Mouse (Mus musculus) heart, embryonic 12.5 days (tissue): ENCODE measurements around the gene Epb41. TPM values are rescaled to one million over a fixed set of nuclear protein-coding genes. Genes with fewer than 3 reads are reported as not detected.
A peak's percentile ranks its signal among the peaks of the same experiment; 100 is the strongest.

Experiments used
- ATAC-seq: fragments of 200-750 bp; cut with Nextera tagmentation; 2 replicates; pipeline ENCODE4 v1.8.0; 2017; ENCODE audit warnings: moderate TSS enrichment, moderate library complexity; ENCODE audit not compliant: insufficient number of reproducible peaks, low FRiP score
- H3K27ac ChIP-seq: fragments of 300-500 bp; sonication (generic); 2 replicates; pipeline ENCODE4 v1.5.1; 2016; ENCODE audit warnings: mild to moderate bottlenecking, moderate library complexity; ENCODE audit not compliant: poor library complexity, severe bottlenecking
- H3K27me3 ChIP-seq: fragments of 300-500 bp; sonication (generic); replicated peaks from 2 replicates; pipeline ENCODE4 v1.6.1; 2016; ENCODE audit warnings: mild to moderate bottlenecking, moderate library complexity
- H3K36me3 ChIP-seq: fragments of 300-500 bp; sonication (generic); 2 replicates; pipeline ENCODE4 v1.6.1; 2016; ENCODE audit warnings: mild to moderate bottlenecking, moderate library complexity
- H3K4me1 ChIP-seq: fragments of 300-500 bp; sonication (generic); replicated peaks from 2 replicates; pipeline ENCODE4 v1.6.1; 2016; ENCODE audit warnings: mild to moderate bottlenecking
- H3K4me2 ChIP-seq: fragments of 300-500 bp; sonication (generic); 2 replicates; pipeline ENCODE4 v1.6.1; 2016; ENCODE audit warnings: mild to moderate bottlenecking, moderate library complexity
- H3K4me3 ChIP-seq: fragments of 300-500 bp; sonication (generic); 2 replicates; pipeline ENCODE4 v1.5.1; 2016; ENCODE audit warnings: mild to moderate bottlenecking
- H3K9ac ChIP-seq: fragments of 300-500 bp; sonication (generic); 2 replicates; pipeline ENCODE4 v1.6.1; 2016; ENCODE audit warnings: mild to moderate bottlenecking, moderate library complexity
- H3K9me3 ChIP-seq: fragments of 300-500 bp; sonication (generic); replicated peaks from 2 replicates; pipeline ENCODE4 v1.6.1; 2016; ENCODE audit warnings: mild to moderate bottlenecking, moderate library complexity
- WGBS: fragments of 180-500 bp; shearing (Covaris S2); methylation state at CpG from one replicate; pipeline ENCODE4 v1.1.7; 2016; 5-methylcytosine and 5-hydroxymethylcytosine counted together
- polyA plus RNA-seq: library from polyadenylated mRNA; unstranded; fragments of >200 nt; fragmentation: Nextera tagmentation; extraction: Ambion mirVana; gene quantifications from 2 replicates; pipeline ENCODE4 v1.2.1, GENCODE M21; 2016

Epb41 gene
- polyA plus RNA-seq, 1 experiment from 2014 or later, result 97.6 TPM

- ATAC-seq, result no peak
- peaks cover 26% of the 10 kb centered on the region for H3K4me1 ChIP-seq
- H3K36me3 ChIP-seq, result peaks cover 6% of the 10 kb centered on the region
- no peaks in the 10 kb centered on the region for H3K27me3 ChIP-seq
- H3K9me3 ChIP-seq, result peaks cover 8% of the 10 kb centered on the region; the same call in 1 of the 2 replicates
- H3K27ac ChIP-seq, result no peak overlapping the region
- no peak overlapping the region for H3K4me2 ChIP-seq
- no peak overlapping the region for H3K9ac ChIP-seq
- WGBS, result 77% methylated on average over 6 of the region's 6 CpGs
- H3K4me3 ChIP-seq, result no peak overlapping the region
Measured at GRCm38 (mm10) chr4:132027167-132027566, 48.0 kb downstream of the Epb41 start.

- WGBS, result 55% methylated on average over 5 of the region's 5 CpGs
- Histone ChIP-seq H3K27me3 (no peaks in the 10 kb centered on the region), H3K4me1 (peaks cover 19% of the 10 kb centered on the region), H3K9me3 (peaks cover 11% of the 10 kb centered on the region; the same call in 1 of the 2 replicates), H3K4me2 (0 out of 2 replicates have a peak overlapping the region, but pooled peaks have one; percentile 7), H3K4me3 (no peak overlapping the region), H3K36me3 (peaks cover 10% of the 10 kb centered on the region), H3K9ac (no peak overlapping the region), H3K27ac (no peak overlapping the region)
- ATAC-seq, result peak; percentile 75; the same call in 1 of the 2 replicates
Measured at GRCm38 (mm10) chr4:132025738-132026527, 49.2 kb downstream of the Epb41 start.

GRCm38 (mm10) chr4:132025264-132025663, 49.9 kb downstream of the Epb41 start:
- no peaks in the 10 kb centered on the region for H3K27me3 ChIP-seq
- H3K4me3 ChIP-seq, result no peak overlapping the region
- peaks cover 20% of the 10 kb centered on the region for H3K4me1 ChIP-seq
- peaks cover 11% of the 10 kb centered on the region; the same call in 1 of the 2 replicates for H3K9me3 ChIP-seq
- H3K36me3 ChIP-seq, result peaks cover 10% of the 10 kb centered on the region
- no peak overlapping the region for H3K27ac ChIP-seq
- H3K9ac ChIP-seq, result no peak overlapping the region
- no peak for ATAC-seq
- WGBS, result 87% methylated on average over 2 of the region's 2 CpGs
- no peak overlapping the region for H3K4me2 ChIP-seq

DNA sequence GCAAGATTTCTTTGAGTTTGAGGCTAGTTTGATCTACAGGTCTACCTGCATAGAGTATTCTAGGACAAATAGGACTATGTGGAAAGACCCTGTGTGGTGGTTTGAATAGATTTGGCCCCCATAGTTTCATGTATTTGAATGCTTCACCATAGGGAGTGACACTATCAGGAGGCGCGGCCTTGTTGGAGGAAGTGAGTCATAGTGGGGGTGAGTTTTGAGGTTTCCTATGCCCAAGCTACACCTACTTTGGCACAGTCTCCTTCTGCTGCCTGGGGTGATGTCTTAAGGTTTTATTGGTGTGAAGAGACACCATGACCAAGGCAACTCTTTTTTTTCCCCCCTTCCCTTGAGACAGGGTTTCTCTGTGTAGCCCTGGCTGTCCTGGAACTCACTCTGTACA, 51.3 kb downstream of the Epb41 start:
- Histone ChIP-seq H3K9ac (no peak overlapping the region), H3K4me2 (no peak overlapping the region)
- no peak for ATAC-seq

DNA sequence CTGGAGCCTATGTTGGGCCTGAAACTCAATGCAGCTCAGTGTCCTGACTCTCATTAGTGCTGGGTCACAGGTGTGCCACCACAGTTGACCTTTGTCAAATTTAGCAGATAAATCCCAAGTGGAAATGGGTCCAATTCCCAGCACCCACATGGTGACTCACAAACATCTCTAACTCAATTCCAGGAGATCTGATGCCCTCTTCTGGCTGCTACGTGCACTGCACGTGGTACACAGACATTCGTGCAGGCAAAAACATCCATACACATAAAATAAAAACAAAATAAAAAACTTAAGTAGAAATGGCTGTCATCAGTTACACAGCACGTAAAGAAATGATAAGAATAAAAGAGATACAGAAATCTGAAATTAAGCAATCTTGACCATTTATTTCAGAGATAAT, 52.5 kb downstream of the Epb41 start:
- Histone ChIP-seq H3K4me3 (no peak overlapping the region), H3K9me3 (peaks cover 11% of the 10 kb centered on the region; the same call in 1 of the 2 replicates), H3K4me1 (peaks cover 20% of the 10 kb centered on the region), H3K27ac (no peak overlapping the region), H3K4me2 (no peak overlapping the region), H3K9ac (no peak overlapping the region), H3K36me3 (peaks cover 10% of the 10 kb centered on the region), H3K27me3 (no peaks in the 10 kb centered on the region)
- WGBS, result 93% methylated on average over 4 of the region's 4 CpGs
- no peak for ATAC-seq

More for the DNA sequence above, 51.3 kb downstream of the Epb41 start:
- Histone ChIP-seq H3K27ac (no peak overlapping the region), H3K9me3 (peaks cover 11% of the 10 kb centered on the region; the same call in 1 of the 2 replicates), H3K4me3 (no peak overlapping the region), H3K27me3 (no peaks in the 10 kb centered on the region), H3K4me1 (peaks cover 18% of the 10 kb centered on the region), H3K36me3 (peaks cover 10% of the 10 kb centered on the region)
- 98% methylated on average over 2 of the region's 2 CpGs for WGBS

GRCm38 (mm10) chr4:132021883-132022282, 53.2 kb downstream of the Epb41 start:
- Histone ChIP-seq H3K4me2 (no peak overlapping the region), H3K4me3 (no peak overlapping the region), H3K27ac (no peak overlapping the region), H3K27me3 (no peaks in the 10 kb centered on the region), H3K9ac (no peak overlapping the region), H3K9me3 (peaks cover 11% of the 10 kb centered on the region; the same call in 1 of the 2 replicates), H3K36me3 (peaks cover 10% of the 10 kb centered on the region), H3K4me1 (peaks cover 20% of the 10 kb centered on the region)
- no peak for ATAC-seq
- WGBS, result 77% methylated on average over 7 of the region's 7 CpGs

DNA sequence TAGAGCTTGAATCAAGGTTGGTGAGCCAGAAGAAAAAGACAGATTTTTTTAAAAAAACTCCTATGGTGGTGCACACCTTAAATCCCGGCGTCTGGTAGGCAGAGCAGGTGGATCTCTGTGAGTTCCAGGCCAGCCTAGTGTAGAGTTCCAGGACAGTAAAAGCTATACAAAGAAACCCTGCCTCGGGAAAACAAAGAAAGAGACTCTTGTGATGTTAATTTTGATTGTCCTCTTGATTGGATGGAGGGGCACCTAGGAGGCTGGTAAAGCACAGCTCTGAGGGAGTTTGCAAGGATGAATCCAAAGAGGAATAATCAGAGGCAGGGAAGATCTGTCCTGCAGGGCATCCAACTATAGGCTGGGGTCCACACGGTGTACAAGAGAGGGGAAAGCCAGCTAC, 56.6 kb downstream of the Epb41 start:
- Histone ChIP-seq H3K4me3 (no peak overlapping the region), H3K27ac (no peak overlapping the region), H3K4me2 (no peak overlapping the region), H3K9ac (no peak overlapping the region), H3K36me3 (peaks cover 6% of the 10 kb centered on the region), H3K9me3 (0 out of 2 replicates have a peak, but pooled peaks cover 6% of the 10 kb centered on the region), H3K4me1 (peaks cover 17% of the 10 kb centered on the region), H3K27me3 (no peaks in the 10 kb centered on the region)
- ATAC-seq, result no peak
- WGBS, result 52% methylated on average over 4 of the region's 4 CpGs

DNA sequence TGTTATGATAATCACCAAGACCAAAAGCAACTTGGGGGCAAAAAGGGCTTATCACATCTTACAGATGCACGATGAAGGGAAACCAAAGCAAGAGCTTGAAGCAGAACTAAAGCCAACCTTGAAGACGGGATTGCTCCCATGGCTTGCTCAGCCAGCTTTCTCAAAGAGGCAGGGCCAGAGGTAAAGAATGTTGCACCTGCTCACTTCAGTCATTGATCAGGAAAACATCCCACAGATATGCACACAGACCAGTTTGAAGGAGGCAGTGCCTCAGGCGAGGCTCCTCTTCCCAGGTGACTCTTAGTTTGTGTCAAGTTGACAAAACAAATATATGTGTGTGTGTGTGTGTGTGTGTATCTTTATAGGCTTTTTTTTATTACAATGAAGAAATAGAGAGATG, 59.7 kb downstream of the Epb41 start:
- ATAC-seq, result no peak
- no peak overlapping the region for H3K4me2 ChIP-seq
- 67% methylated on average over 3 of the region's 3 CpGs for WGBS
- no peak overlapping the region for H3K27ac ChIP-seq
- H3K4me1 ChIP-seq, result peaks cover 12% of the 10 kb centered on the region
- H3K27me3 ChIP-seq, result no peaks in the 10 kb centered on the region
- no peaks in the 10 kb centered on the region for H3K9me3 ChIP-seq
- H3K36me3 ChIP-seq, result no peaks in the 10 kb centered on the region
- no peak overlapping the region for H3K9ac ChIP-seq
- H3K4me3 ChIP-seq, result no peak overlapping the region

DNA sequence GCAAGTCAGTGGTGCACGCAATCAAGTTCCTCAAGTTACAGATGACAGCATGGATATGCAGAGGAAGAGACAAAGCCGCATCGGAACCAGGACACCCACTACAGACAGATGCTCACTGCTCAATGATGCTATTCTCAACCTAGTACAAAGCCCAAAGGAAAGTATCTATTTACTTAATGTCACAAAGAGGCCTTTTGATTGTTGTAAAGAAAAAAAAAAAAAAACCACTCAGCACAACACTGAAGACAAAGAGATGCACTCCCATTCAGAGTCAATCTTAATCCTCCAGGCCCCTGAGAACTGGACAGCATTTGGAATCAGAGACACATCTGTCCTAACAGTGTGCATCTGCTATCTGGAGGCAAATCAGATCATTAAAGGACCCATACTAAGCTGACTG, 63.5 kb downstream of the Epb41 start:
- H3K9me3 ChIP-seq, result no peaks in the 10 kb centered on the region
- 0 out of 2 replicates have a peak, but pooled peaks cover 3% of the 10 kb centered on the region for H3K4me1 ChIP-seq
- no peak overlapping the region for H3K9ac ChIP-seq
- no peak overlapping the region for H3K27ac ChIP-seq
- H3K4me3 ChIP-seq, result no peak overlapping the region
- ATAC-seq, result no peak
- H3K4me2 ChIP-seq, result no peak overlapping the region
- H3K27me3 ChIP-seq, result no peaks in the 10 kb centered on the region
- 90% methylated on average over 3 of the region's 3 CpGs for WGBS
- peaks cover 5% of the 10 kb centered on the region for H3K36me3 ChIP-seq

DNA sequence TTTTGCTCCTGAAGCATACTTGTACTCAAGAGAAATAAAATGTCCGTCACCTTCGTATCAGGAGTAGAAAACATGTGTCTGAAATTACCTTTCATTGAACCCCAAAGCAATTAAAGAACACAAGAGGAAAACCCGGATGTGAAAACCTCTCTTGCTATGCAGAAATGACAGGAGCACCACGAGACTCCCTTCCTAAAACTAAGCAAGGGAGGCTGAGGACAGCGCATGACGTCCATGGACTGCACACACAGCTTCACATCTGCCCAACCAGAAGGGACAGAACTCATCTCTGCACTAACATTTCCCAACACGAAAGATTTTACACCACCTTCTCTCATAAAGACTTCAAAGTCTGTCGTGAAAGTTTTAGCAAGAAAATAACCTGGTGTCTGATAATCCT, 64.7 kb downstream of the Epb41 start:
- no peak for ATAC-seq
- H3K27ac ChIP-seq, result no peak overlapping the region
- no peak overlapping the region for H3K9ac ChIP-seq
- no peaks in the 10 kb centered on the region for H3K9me3 ChIP-seq
- no peaks in the 10 kb centered on the region for H3K27me3 ChIP-seq
- no peak overlapping the region for H3K4me2 ChIP-seq
- WGBS, result 88% methylated on average over 8 of the region's 8 CpGs
- H3K4me3 ChIP-seq, result no peak overlapping the region
- H3K4me1 ChIP-seq, result 0 out of 2 replicates have a peak, but pooled peaks cover 3% of the 10 kb centered on the region
- peaks cover 12% of the 10 kb centered on the region for H3K36me3 ChIP-seq

DNA sequence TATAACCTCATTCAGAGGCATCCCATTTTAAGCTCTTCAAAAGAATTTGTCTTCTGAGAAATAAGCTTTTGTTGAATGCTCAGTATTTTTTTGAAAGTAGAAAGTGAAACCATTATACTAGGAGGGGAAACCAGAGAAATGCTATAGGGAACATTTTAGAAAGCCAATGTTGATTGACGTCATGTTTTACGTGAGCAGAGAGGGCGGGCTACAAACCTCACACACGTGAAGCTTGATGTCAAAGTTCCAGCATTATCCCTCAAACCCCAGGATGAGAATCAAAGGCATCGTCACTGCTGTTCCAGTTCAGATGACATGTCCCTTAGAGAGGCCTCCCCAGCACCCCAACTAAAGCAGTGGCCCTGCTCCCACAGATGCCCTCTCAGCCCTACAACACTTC, 66.9 kb downstream of the Epb41 start:
- Histone ChIP-seq H3K27ac (no peak overlapping the region), H3K36me3 (peaks cover 26% of the 10 kb centered on the region), H3K9ac (no peak overlapping the region), H3K4me2 (no peak overlapping the region), H3K4me3 (no peak overlapping the region), H3K27me3 (no peaks in the 10 kb centered on the region), H3K9me3 (no peaks in the 10 kb centered on the region), H3K4me1 (0 out of 2 replicates have a peak, but pooled peaks cover 3% of the 10 kb centered on the region)
- WGBS, result 86% methylated on average over 5 of the region's 5 CpGs
- no peak for ATAC-seq
